Mouse (Mus musculus): ENCODE measurements at regions not wholly inside any gene's neighbourhood (a gene's known extent, or its start where the extent isn't known, plus 50 kb on each side); places are given as distances from the start of the nearest gene placed in this dataset.

GRCm38 (mm10) chr5:101596996-101597395 is 67.8 kb downstream of the Nkx6-1 start:
- intact Hi-C loops (cut with DNase I), result no loop called here
- H3K36me3 ChIP-seq (ENCODE audit: control insufficient read depth, insufficient read depth, low read length), result no peaks in the 10 kb centered on the region
- WGBS, result 85% methylated on average over 9 of the region's 9 CpGs
- no peak for DNase-seq
- no peak overlapping the region for H3K9ac ChIP-seq (ENCODE audit: low read depth, low read length)
- H3K79me2 ChIP-seq (replicated peaks; ENCODE audit: control insufficient read depth, insufficient read depth, low read length), result no peaks in the 10 kb centered on the region
- no peaks in the 10 kb centered on the region for H3K27me3 ChIP-seq (ENCODE audit: control insufficient read depth, insufficient read depth, low read length)
- H3K4me3 ChIP-seq, result no peak overlapping the region
- TF ChIP-seq EP300 (IDR thresholded peaks at IDR 0.05; ENCODE audit: insufficient read depth, low read depth, low read length) (no peak), CTCF (IDR thresholded peaks at IDR 0.05) (no peak), POLR2A (IDR thresholded peaks at IDR 0.05; ENCODE audit: insufficient read depth, low read depth, low read length) (no peak)
- no peaks in the 10 kb centered on the region for H3K4me1 ChIP-seq (ENCODE audit: control insufficient read depth, insufficient read depth, low read length)
- no peak overlapping the region for H3K27ac ChIP-seq

- no peak for DNase-seq
- Histone ChIP-seq H3K4me3 (no peak overlapping the region), H3K9ac (ENCODE audit: low read depth, low read length) (no peak overlapping the region), H3K27me3 (ENCODE audit: control insufficient read depth, insufficient read depth, low read length) (no peaks in the 10 kb centered on the region), H3K79me2 (replicated peaks; ENCODE audit: control insufficient read depth, insufficient read depth, low read length) (no peaks in the 10 kb centered on the region), H3K4me1 (ENCODE audit: control insufficient read depth, insufficient read depth, low read length) (no peaks in the 10 kb centered on the region), H3K27ac (no peak overlapping the region), H3K36me3 (ENCODE audit: control insufficient read depth, insufficient read depth, low read length) (no peaks in the 10 kb centered on the region)
- 86% methylated on average over 5 of the region's 5 CpGs for WGBS
- intact Hi-C loops (cut with DNase I), result no loop called here
- no peak for TF ChIP-seq CTCF (IDR thresholded peaks at IDR 0.05)
- no peak for TF ChIP-seq EP300 (IDR thresholded peaks at IDR 0.05; ENCODE audit: insufficient read depth, low read depth, low read length)
- no peak for TF ChIP-seq POLR2A (IDR thresholded peaks at IDR 0.05; ENCODE audit: insufficient read depth, low read depth, low read length)
Observed at GRCm38 (mm10) chr5:101591236-101591635, 73.6 kb downstream of the Nkx6-1 start.

DNA sequence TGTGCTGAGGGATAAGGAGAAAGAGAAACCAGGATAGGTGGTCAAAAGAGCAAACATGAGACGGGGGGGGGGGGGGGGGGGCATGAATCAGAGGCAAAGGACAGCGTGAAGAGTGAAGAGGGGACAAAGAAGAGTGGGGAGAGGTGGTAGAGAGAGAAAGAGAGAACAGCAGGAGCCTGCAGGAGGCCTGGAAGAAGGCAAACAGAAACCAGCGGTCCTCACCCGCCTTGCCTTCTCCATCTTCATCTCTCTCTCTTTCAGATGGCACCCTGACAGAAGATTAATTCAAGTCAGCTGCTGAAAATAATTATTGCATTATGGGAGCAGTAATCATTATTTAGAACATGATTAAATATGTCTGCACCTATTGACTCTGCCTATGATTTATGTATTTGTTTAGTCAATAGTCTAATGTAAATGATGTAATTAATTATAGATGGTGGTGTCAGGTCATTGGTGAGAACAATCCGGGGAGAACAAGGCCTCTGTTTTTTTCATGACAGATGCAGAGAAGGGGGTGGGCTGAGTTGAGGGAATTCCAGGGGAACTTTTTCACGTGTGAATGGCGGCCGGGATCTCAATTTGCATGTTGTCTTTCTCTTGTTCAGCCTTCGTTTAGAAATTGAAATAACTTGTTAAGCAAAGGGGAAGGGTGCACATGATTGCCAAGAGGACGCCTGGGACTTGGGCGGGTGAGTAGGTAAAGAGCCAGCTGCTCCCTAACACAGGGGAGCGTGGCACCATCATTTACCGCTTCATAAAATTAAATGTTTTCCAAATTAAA is 74.3 kb downstream of the Nkx6-1 start:
- H3K79me2 ChIP-seq (replicated peaks; ENCODE audit: control insufficient read depth, insufficient read depth, low read length), result no peaks in the 10 kb centered on the region
- H3K9ac ChIP-seq (ENCODE audit: low read depth, low read length), result no peak overlapping the region
- no peaks in the 10 kb centered on the region for H3K4me1 ChIP-seq (ENCODE audit: control insufficient read depth, insufficient read depth, low read length)
- 60% methylated on average over 13 of the region's 13 CpGs for WGBS
- intact Hi-C loops (cut with DNase I), result no loop called here
- no peaks in the 10 kb centered on the region for H3K27me3 ChIP-seq (ENCODE audit: control insufficient read depth, insufficient read depth, low read length)
- no peaks in the 10 kb centered on the region for H3K36me3 ChIP-seq (ENCODE audit: control insufficient read depth, insufficient read depth, low read length)
- no peak overlapping the region for H3K27ac ChIP-seq
- no peak overlapping the region for H3K4me3 ChIP-seq
- no peak for TF ChIP-seq EP300 (IDR thresholded peaks at IDR 0.05; ENCODE audit: insufficient read depth, low read depth, low read length)
- no peak for TF ChIP-seq POLR2A (IDR thresholded peaks at IDR 0.05; ENCODE audit: insufficient read depth, low read depth, low read length)
- TF ChIP-seq CTCF (IDR thresholded peaks at IDR 0.05), result no peak
- DNase-seq, result no peak

DNA sequence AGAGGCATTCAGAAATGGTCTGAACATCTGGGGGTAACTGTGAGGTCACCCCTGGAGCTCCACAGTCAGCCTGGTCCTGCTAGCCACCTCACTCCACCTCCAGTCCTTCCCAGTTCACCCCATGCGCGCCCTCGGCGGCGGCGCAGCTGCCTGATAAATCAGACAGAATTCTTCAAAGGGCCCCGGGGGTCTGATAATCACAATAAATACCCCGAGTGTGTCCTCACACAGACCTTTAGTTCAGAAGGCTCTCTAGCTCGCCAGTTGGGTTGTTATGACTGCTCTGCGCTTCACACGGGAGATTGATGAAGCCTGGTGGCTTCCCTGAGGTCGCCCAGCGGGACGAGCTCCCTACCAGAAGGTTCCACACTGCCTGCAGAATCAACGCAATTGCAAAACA is 91.8 kb downstream of the Nkx6-1 start:
- WGBS, result 82% methylated on average over 15 of the region's 15 CpGs
- Histone ChIP-seq H3K27me3 (ENCODE audit: control insufficient read depth, insufficient read depth, low read length) (peaks cover 1% of the 10 kb centered on the region; the same call in 1 of the 2 replicates), H3K79me2 (replicated peaks; ENCODE audit: control insufficient read depth, insufficient read depth, low read length) (no peaks in the 10 kb centered on the region), H3K4me1 (ENCODE audit: control insufficient read depth, insufficient read depth, low read length) (no peaks in the 10 kb centered on the region), H3K4me3 (no peak overlapping the region), H3K27ac (no peak overlapping the region), H3K9ac (ENCODE audit: low read depth, low read length) (no peak overlapping the region), H3K36me3 (ENCODE audit: control insufficient read depth, insufficient read depth, low read length) (no peaks in the 10 kb centered on the region)
- no peak for TF ChIP-seq EP300 (IDR thresholded peaks at IDR 0.05; ENCODE audit: insufficient read depth, low read depth, low read length)
- no peak for TF ChIP-seq CTCF (IDR thresholded peaks at IDR 0.05)
- no peak for TF ChIP-seq POLR2A (IDR thresholded peaks at IDR 0.05; ENCODE audit: insufficient read depth, low read depth, low read length)
- intact Hi-C loops (cut with DNase I), result no loop called here
- no peak for DNase-seq

- Histone ChIP-seq H3K79me2 (replicated peaks; ENCODE audit: control insufficient read depth, insufficient read depth, low read length) (no peaks in the 10 kb centered on the region), H3K27ac (no peak overlapping the region), H3K36me3 (ENCODE audit: control insufficient read depth, insufficient read depth, low read length) (no peaks in the 10 kb centered on the region), H3K9ac (ENCODE audit: low read depth, low read length) (no peak overlapping the region), H3K4me1 (ENCODE audit: control insufficient read depth, insufficient read depth, low read length) (no peaks in the 10 kb centered on the region), H3K4me3 (no peak overlapping the region), H3K27me3 (ENCODE audit: control insufficient read depth, insufficient read depth, low read length) (no peaks in the 10 kb centered on the region; the same call in 1 of the 2 replicates)
- DNase-seq, result no peak
- no peak for TF ChIP-seq EP300 (IDR thresholded peaks at IDR 0.05; ENCODE audit: insufficient read depth, low read depth, low read length)
- TF ChIP-seq CTCF (IDR thresholded peaks at IDR 0.05), result no peak
- no peak for TF ChIP-seq POLR2A (IDR thresholded peaks at IDR 0.05; ENCODE audit: insufficient read depth, low read depth, low read length)
- intact Hi-C loops (cut with DNase I), result no loop called here
- WGBS, result 52% methylated on average over 7 of the region's 7 CpGs
Observed at GRCm38 (mm10) chr5:101565770-101566169, 99.0 kb downstream of the Nkx6-1 start.

- intact Hi-C loops (cut with DNase I), result no loop called here
- DNase-seq, result no peak
- Histone ChIP-seq H3K4me3 (no peak overlapping the region), H3K4me1 (ENCODE audit: control insufficient read depth, insufficient read depth, low read length) (no peaks in the 10 kb centered on the region), H3K9ac (ENCODE audit: low read depth, low read length) (no peak overlapping the region), H3K79me2 (replicated peaks; ENCODE audit: control insufficient read depth, insufficient read depth, low read length) (no peaks in the 10 kb centered on the region), H3K27ac (no peak overlapping the region), H3K27me3 (ENCODE audit: control insufficient read depth, insufficient read depth, low read length) (no peaks in the 10 kb centered on the region), H3K36me3 (ENCODE audit: control insufficient read depth, insufficient read depth, low read length) (no peaks in the 10 kb centered on the region)
- TF ChIP-seq EP300 (IDR thresholded peaks at IDR 0.05; ENCODE audit: insufficient read depth, low read depth, low read length) (no peak), CTCF (IDR thresholded peaks at IDR 0.05) (no peak), POLR2A (IDR thresholded peaks at IDR 0.05; ENCODE audit: insufficient read depth, low read depth, low read length) (no peak)
Observed at GRCm38 (mm10) chr5:101560366-101560765, 104.4 kb downstream of the Nkx6-1 start.
